In genomic region chr13:105270394-105271094, GRCm38 (mm10) we compare ENCODE assay signal across 25 mouse cellular contexts. TPM values are rescaled to one million over a fixed set of nuclear protein-coding genes. Genes with fewer than 3 reads are reported as not detected.
"Had no signal": no experiment of that assay in that cellular context is flagged by ENCODE, and none has a peak within 500 bp of the region (broad histone marks: within the 10 kb centered on the region; RNA-seq: fewer than 3 reads in every experiment).

No protein-coding gene starts in this region.

- H3K4me2 ChIP-seq: heart, embryonic 12.5 days; hindbrain, embryonic 12.5 days; hindbrain, embryonic 14.5 days; intestine, embryonic 15.5 days had no signal

- ATAC-seq: forebrain, embryonic 16.5 days; hindbrain, embryonic 16.5 days; inflammation-experienced regulatory T-cells, adult 6 months; intestine, embryonic 15.5 days; intestine, postnatal 0 days had no signal

- DNase-seq: gastrocnemius, adult 2 months; gastrocnemius, postnatal 10 days; gastrocnemius, postnatal 25 days; heart, adult 18-20 months; heart, postnatal 10 days; heart, postnatal 4 days; kidney, adult 18-20 months; kidney, adult 8-10 months; kidney, postnatal 10 days; kidney, postnatal 25 days; kidney, postnatal 4 days; layer of hippocampus, adult 9-11 months; layer of hippocampus, postnatal 36 days; left cerebral cortex, postnatal 4 days had no signal

- H3K27me3 ChIP-seq: heart, embryonic 12.5 days; hindbrain, embryonic 12.5 days; intestine, embryonic 15.5 days had no signal

- H3K9me3 ChIP-seq: intestine, embryonic 15.5 days had no signal

- H3K4me3 ChIP-seq: gastrocnemius, adult 2 months; heart, embryonic 10.5 days; heart, embryonic 12.5 days; hindbrain, embryonic 10.5 days; hindbrain, embryonic 12.5 days; intestine, embryonic 15.5 days; layer of hippocampus, adult 2 months had no signal

- H3K9ac ChIP-seq: heart, embryonic 12.5 days; hindbrain, embryonic 12.5 days; hindbrain, embryonic 14.5 days; intestine, embryonic 15.5 days had no signal

- H3K4me1 ChIP-seq: heart, embryonic 10.5 days; heart, embryonic 12.5 days; hindbrain, embryonic 10.5 days; hindbrain, embryonic 12.5 days; intestine, embryonic 15.5 days had no signal

- H3K36me3 ChIP-seq: heart, embryonic 12.5 days; intestine, embryonic 15.5 days had no signal

- H3K27ac ChIP-seq: gastrocnemius, adult 2 months; heart, embryonic 10.5 days; hindbrain, embryonic 10.5 days; hindbrain, embryonic 12.5 days; hindbrain, embryonic 14.5 days; intestine, embryonic 15.5 days; layer of hippocampus, adult 2 months had no signal

RNA-seq across cellular contexts. Expression of gene Rnf180, which starts 24.1 kb away (rescaled TPM):
- polyA plus RNA-seq: inflammation-experienced regulatory T-cells, adult 6 months had no signal
